Mouse (Mus musculus) lung, postnatal 0 days (tissue): Measurements from ENCODE around the gene Scn1b.

ENCODE experiments used
- CTCF ChIP-seq: IDR thresholded peaks from 2 replicates; pipeline ENCODE4 v1.5.1; 2016; ENCODE audit warnings: antibody characterized with exemption, mild to moderate bottlenecking
- EP300 ChIP-seq: IDR thresholded peaks from 2 replicates; pipeline ENCODE4 v1.6.1; 2016; ENCODE audit warnings: antibody characterized with exemption, mild to moderate bottlenecking, control low read depth

DNA sequence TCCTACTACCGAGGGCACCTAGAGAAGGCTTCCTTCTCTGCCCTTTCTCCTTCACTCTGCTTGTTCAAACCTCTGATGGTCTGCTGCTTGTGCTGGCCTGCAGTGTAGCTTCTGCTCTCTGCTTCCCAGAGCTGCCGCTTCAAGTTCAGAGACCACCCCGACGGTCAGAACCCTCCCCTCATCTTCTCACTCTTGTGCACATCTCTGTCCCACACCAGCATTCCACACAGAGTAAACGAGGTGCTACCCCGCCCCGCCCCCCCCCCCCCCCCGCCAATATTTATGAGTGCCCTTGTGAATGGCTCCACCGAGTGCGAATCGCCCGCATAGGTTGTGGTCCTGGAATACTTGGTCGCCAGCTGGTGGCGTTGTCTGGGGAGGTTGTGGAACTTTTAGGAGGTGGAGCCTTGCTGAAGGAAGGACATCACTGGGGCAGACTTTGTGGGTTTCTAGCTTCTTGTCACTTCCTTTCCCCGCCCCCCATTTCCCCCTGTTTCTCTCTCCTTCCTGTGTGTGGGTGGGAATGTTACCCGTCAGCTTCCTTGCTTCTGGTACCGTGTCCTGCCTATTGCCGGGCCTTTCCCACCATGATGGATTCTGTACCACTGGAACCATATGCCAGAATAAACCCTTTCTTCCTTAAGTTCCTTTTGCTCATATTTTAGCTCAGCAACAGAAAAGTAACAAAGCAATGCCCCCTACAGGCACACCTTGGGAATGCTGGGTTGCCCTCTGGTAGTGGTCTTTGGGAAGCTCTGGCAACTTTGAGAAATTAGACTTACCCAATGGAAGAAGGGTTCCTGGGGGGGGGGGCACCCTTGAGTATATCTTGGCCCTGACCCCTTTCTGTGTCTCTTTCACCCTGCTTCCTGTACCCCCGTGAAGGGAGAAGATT is 29.5 kb upstream of the Scn1b start:
- peak; percentile 63 for TF ChIP-seq CTCF
- peak; percentile 36; the same call in 1 of the 2 replicates for TF ChIP-seq EP300
